In genomic region chr15:32562600-32562999, GRCm38 (mm10) we compare ENCODE assay signal across 16 mouse cellular contexts.
DNase-seq lines count a peak whose midpoint lies in the region; ATAC-seq and TF ChIP-seq lines count a peak whose summit lies in the region.
"Had no signal": no experiment of that assay in that cellular context is flagged by ENCODE, and none has a peak within 500 bp of the region (broad histone marks: within the 10 kb centered on the region; RNA-seq: fewer than 3 reads in every experiment).

No protein-coding gene starts in this region.

- ATAC-seq in heart, embryonic 16.5 days (replicated peaks; ENCODE audit: extremely low read depth, insufficient read depth, low FRiP score) = no peak
- no peak for ATAC-seq in limb, embryonic 14.5 days (ENCODE audit: low FRiP score, low read depth)
- ATAC-seq: intestine, embryonic 15.5 days had no signal

- WGBS in heart, embryonic 16.5 days = 55% methylated on average over 6 of the region's 6 CpGs
- 62% methylated on average over 6 of the region's 6 CpGs for WGBS in lung, adult 2 months
- 67% methylated on average over 6 of the region's 6 CpGs for WGBS in limb, embryonic 14.5 days

- H3K27ac ChIP-seq in heart, embryonic 16.5 days (ENCODE audit: low read length) = 0 out of 2 replicates have a peak overlapping the region, but pooled peaks have one; percentile 0
- 0 out of 2 replicates have a peak overlapping the region, but pooled peaks have one; percentile 33 for H3K27ac ChIP-seq in limb, embryonic 14.5 days (replicated peaks; ENCODE audit: low read depth, low read length)
- H3K27ac ChIP-seq: intestine, embryonic 15.5 days; liver, embryonic 15.5 days; midbrain, embryonic 10.5 days had no signal

- TF ChIP-seq CTCF in lung, adult 2 months (IDR thresholded peaks at IDR 0.05; ENCODE audit: insufficient read depth, low read length) = no peak

- no peak overlapping the region for H3K4me3 ChIP-seq in heart, embryonic 16.5 days (ENCODE audit: low read length)
- no peak overlapping the region for H3K4me3 ChIP-seq in lung, adult 2 months (replicated peaks; ENCODE audit: extremely low read depth, low read depth, low read length)
- H3K4me3 ChIP-seq in limb, embryonic 14.5 days (replicated peaks; ENCODE audit: low read length) = no peak overlapping the region
- H3K4me3 ChIP-seq: erythroblast, embryonic 14.5 days; intestine, embryonic 15.5 days; liver, embryonic 15.5 days; midbrain, embryonic 10.5 days had no signal

- no peaks in the 10 kb centered on the region for H3K9me3 ChIP-seq in heart, embryonic 16.5 days (replicated peaks; ENCODE audit: control insufficient read depth, low read length)
- H3K9me3 ChIP-seq in limb, embryonic 14.5 days (ENCODE audit: control insufficient read depth, low read length) = no peaks in the 10 kb centered on the region
- H3K9me3 ChIP-seq: intestine, embryonic 15.5 days; liver, embryonic 15.5 days; midbrain, embryonic 10.5 days had no signal

- no peak overlapping the region for H3K4me2 ChIP-seq in heart, embryonic 16.5 days (ENCODE audit: low read depth, low read length)
- H3K4me2 ChIP-seq in limb, embryonic 14.5 days (replicated peaks; ENCODE audit: low read depth, low read length, severe bottlenecking) = no peak overlapping the region
- H3K4me2 ChIP-seq: intestine, embryonic 15.5 days; liver, embryonic 15.5 days had no signal

- DNase-seq in heart, adult 18-20 months = no peak
- peak; percentile 6 for DNase-seq in lung, adult 2 months
- DNase-seq in lung, postnatal 25 days (ENCODE audit: low spot score) = no peak
- DNase-seq in NIH3T3 (ENCODE audit: low read depth) (peak; percentile 29), MN1 (ENCODE audit: low spot score) (no peak)
- peak; percentile 46 for DNase-seq in limb, embryonic 14.5 days (ENCODE audit: low spot score)
- DNase-seq: cerebellum, adult 11-12 months; gastrocnemius, postnatal 14 days; right cerebral cortex, postnatal 14 days; thymus, postnatal 14 days had no signal

- TF ChIP-seq POLR2A in lung, adult 2 months (IDR thresholded peaks at IDR 0.05; ENCODE audit: borderline replicate concordance, extremely low read depth, low read depth, low read length) = no peak
- TF ChIP-seq POLR2A in limb, embryonic 14.5 days (IDR thresholded peaks at IDR 0.05; ENCODE audit: borderline replicate concordance, extremely low read depth, insufficient read depth, insufficient read length) = no peak

- H3K4me1 ChIP-seq in heart, embryonic 16.5 days (ENCODE audit: control insufficient read depth, insufficient read depth, low read length) = no peaks in the 10 kb centered on the region
- no peaks in the 10 kb centered on the region for H3K4me1 ChIP-seq in lung, adult 2 months (ENCODE audit: control insufficient read depth, insufficient read depth, low read length)
- H3K4me1 ChIP-seq in limb, embryonic 14.5 days (ENCODE audit: control insufficient read depth, insufficient read depth, low read length) = peaks cover 8% of the 10 kb centered on the region; the same call in 1 of the 2 replicates
- H3K4me1 ChIP-seq: intestine, embryonic 15.5 days; liver, embryonic 15.5 days; midbrain, embryonic 10.5 days had no signal

- no peak overlapping the region for H3K9ac ChIP-seq in heart, embryonic 16.5 days (ENCODE audit: low read length)
- H3K9ac ChIP-seq in limb, embryonic 14.5 days (ENCODE audit: low read depth, low read length, severe bottlenecking) = no peak overlapping the region
- H3K9ac ChIP-seq: intestine, embryonic 15.5 days; liver, embryonic 15.5 days had no signal

- no peaks in the 10 kb centered on the region for H3K36me3 ChIP-seq in heart, embryonic 16.5 days (ENCODE audit: control insufficient read depth, insufficient read depth)
- H3K36me3 ChIP-seq in limb, embryonic 14.5 days (ENCODE audit: control insufficient read depth, insufficient read depth, low read length) = no peaks in the 10 kb centered on the region
- H3K36me3 ChIP-seq: intestine, embryonic 15.5 days; liver, embryonic 15.5 days; midbrain, embryonic 10.5 days had no signal

- no peaks in the 10 kb centered on the region for H3K27me3 ChIP-seq in heart, embryonic 16.5 days (ENCODE audit: control insufficient read depth, insufficient read depth, low read length)
- H3K27me3 ChIP-seq in limb, embryonic 14.5 days (ENCODE audit: control insufficient read depth, insufficient read depth, low read length) = no peaks in the 10 kb centered on the region
- H3K27me3 ChIP-seq: CH12.LX; intestine, embryonic 15.5 days; liver, embryonic 15.5 days had no signal

Comparison
In these comparisons a context has a peak if more than half of its experiments do, and no peak if none do; other contexts are left out.
1. DNase-seq: peak in lung, adult 2 months (single experiment), NIH3T3 (single experiment) and limb, embryonic 14.5 days (single experiment); none in heart, adult 18-20 months (0 of 2), lung, postnatal 25 days (single experiment) and MN1 (single experiment).